Mouse (Mus musculus) thymus, adult 2 months (tissue): Measurements from ENCODE around the gene Acer1. TPM values are rescaled to one million over a fixed set of nuclear protein-coding genes. Genes with fewer than 3 reads are reported as not detected.
A peak's percentile ranks its signal among the peaks of the same experiment; 100 is the strongest.

Experiments
- DNase-seq: peaks from one replicate; pipeline ENCODE4 v3.0.0; 2021
- H3K27ac ChIP-seq: fragments of 200-500 bp; 2 replicates; pipeline ENCODE4 v1.5.1; 2012; ENCODE audit warnings: low read length, control low read depth; ENCODE audit not compliant: control insufficient read depth, insufficient read depth
- H3K27me3 ChIP-seq: fragments of 200-500 bp; 2 replicates; pipeline ENCODE4 v1.6.1; 2012; ENCODE audit warnings: mild to moderate bottlenecking, low read length, moderate library complexity, mixed read lengths; ENCODE audit not compliant: control insufficient read depth, insufficient read depth
- H3K36me3 ChIP-seq: fragments of 200-500 bp; 2 replicates; pipeline ENCODE4 v1.6.1; 2012; ENCODE audit warnings: mild to moderate bottlenecking, low read length, moderate library complexity; ENCODE audit not compliant: control insufficient read depth, insufficient read depth
- H3K4me1 ChIP-seq: fragments of 200-500 bp; replicated peaks from 2 replicates; pipeline ENCODE4 v1.6.1; 2012; ENCODE audit warnings: low read length; ENCODE audit not compliant: control insufficient read depth, insufficient read depth
- H3K4me3 ChIP-seq: fragments of 200-500 bp; 2 replicates; pipeline ENCODE4 v1.5.1; 2012; ENCODE audit warnings: mild to moderate bottlenecking, low read length, control low read depth, moderate library complexity; ENCODE audit not compliant: control insufficient read depth, insufficient read depth
- CTCF ChIP-seq: fragments of 200-500 bp; IDR thresholded peaks from 2 replicates; pipeline ENCODE4 v1.5.1; 2012; ENCODE audit warnings: mild to moderate bottlenecking, control low read depth, low read length, moderate library complexity, borderline replicate concordance; ENCODE audit not compliant: control insufficient read depth, poor library complexity, insufficient read depth; ENCODE audit errors: extremely low read depth
- POLR2A ChIP-seq: fragments of 200-500 bp; IDR thresholded peaks from 2 replicates; pipeline ENCODE4 v1.6.1; 2012; ENCODE audit warnings: mild to moderate bottlenecking, low read length, control low read depth, moderate library complexity; ENCODE audit not compliant: control insufficient read depth, poor library complexity, insufficient read depth; ENCODE audit errors: extremely low read depth
- WGBS: fragments of 180-500 bp; shearing (Covaris S2); methylation state at CpG from one replicate; pipeline ENCODE4 v1.1.7; 2018; 5-methylcytosine and 5-hydroxymethylcytosine counted together
- polyA plus RNA-seq: library from polyadenylated mRNA; depleted of rRNA; stranded (reverse); fragments of >200 nt; gene quantifications from 2 replicates; pipeline ENCODE4 v1.2.3, GENCODE M21; 2012

Gene Acer1
- polyA plus RNA-seq, 1 experiment, result 0.32 TPM

DNA sequence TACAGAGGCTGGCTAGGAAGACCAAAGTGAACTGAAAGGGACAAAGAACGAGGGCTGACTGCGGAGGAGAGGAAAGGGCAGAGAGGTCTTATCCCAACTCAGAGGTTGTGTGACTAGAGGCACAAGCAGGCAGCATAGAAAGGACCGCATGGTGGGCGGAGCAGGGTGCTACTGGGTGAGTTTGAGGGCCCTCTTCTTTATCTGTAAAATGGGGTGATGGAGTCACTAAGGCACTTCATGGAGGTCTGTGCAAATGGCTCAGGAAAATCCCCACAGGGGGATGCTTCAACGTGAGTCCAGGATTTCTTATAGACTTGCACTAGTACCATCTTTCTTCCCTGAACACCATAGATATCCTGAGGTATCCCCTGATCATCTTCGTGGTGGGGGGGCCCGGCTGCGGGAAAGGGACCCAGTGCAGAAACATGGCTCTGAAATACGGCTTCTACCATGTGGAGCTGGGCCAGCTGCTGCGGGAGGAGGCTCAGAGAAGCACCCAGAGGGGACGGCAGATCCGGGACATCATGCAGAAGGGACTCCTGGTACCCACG is 30.4 kb upstream of the Acer1 start:
- Histone ChIP-seq H3K4me3 (no peak overlapping the region), H3K36me3 (peaks cover 6% of the 10 kb centered on the region), H3K27ac (peak overlapping the region; percentile 37), H3K27me3 (no peaks in the 10 kb centered on the region), H3K4me1 (peaks cover 8% of the 10 kb centered on the region)
- TF ChIP-seq POLR2A (no peak), CTCF (no peak)
- WGBS, result 91% methylated on average over 13 of the region's 13 CpGs
- no peak for DNase-seq

DNA sequence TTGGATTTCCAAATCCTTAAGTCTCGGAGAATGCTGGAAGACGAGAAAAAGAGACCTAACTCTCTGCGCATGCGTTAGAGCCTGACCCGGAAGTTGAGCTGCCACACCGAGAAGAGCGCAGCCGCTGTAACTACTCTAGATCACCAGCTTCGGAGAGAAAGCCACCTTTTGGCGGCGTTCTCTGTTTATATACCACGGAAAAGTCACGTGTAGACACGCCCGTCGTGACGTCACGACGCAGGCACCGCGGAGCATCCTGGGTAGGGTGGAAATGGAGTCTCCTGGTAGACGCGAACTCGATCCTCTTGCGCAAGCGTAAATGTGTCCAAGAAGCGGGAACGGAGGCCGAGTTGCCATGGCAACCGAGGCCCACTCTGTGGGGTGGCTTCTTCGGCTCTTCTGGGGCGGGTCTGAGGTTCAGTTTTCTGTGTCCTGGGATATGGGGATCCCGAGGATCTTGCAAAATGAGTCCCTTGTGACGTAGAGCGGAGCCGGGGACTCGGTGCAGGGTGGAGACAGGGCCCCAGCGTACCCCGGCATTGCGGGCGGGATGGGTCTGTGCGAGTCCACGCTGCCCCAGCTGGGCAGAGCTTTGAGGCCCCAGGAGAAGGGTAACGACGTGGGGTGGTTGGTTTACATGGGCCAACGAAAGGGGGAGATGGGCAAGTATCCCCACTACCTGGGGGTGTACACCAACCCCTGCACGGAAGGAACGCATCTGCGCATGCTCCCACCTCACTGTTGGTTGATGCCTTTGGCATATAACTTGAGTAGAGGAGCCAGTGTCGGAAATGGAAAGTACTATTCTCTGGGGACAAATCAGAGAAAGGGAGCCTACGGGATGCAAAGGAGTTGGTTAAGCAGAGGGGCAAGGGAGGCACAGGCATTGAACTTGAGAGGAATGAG is 29.6 kb upstream of the Acer1 start, which contains the start of the genes Gtf2f1 and Gm17949:
TSS of gene Gtf2f1 (minus strand) at position 53 of the 906 bp plus-strand sequence.
TSS of gene Gm17949 (plus strand) at position 234 of the 906 bp plus-strand sequence.
- DNase-seq, result peak; percentile 87
- Histone ChIP-seq H3K36me3 (peaks cover 14% of the 10 kb centered on the region), H3K27me3 (no peaks in the 10 kb centered on the region), H3K4me3 (peak within 1 kb of the TSS; percentile 89), H3K27ac (peak within 1 kb of the TSS; percentile 69), H3K4me1 (peaks cover 8% of the 10 kb centered on the region)
- WGBS, result under 1% methylated on average over 51 of the region's 51 CpGs
- 0 out of 2 replicates have a peak, but pooled peaks have one; percentile 43 for TF ChIP-seq CTCF
- TF ChIP-seq POLR2A, result peak; percentile 98

DNA sequence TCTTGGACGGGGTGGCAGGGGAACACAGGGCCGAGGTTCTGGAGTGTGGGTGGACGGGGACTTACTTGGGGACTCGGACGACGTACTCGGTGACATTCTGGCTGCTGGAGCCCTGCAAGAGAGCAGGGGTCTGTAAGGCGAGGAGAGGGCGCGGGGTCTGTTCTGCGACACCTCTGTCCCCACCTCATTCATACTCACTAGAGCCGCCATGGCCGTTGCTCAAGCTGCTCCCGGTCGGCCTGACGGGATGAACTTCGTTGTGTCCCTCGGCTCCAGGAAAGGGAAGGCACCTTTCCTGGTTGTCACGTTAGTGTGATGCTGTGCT is 28.9 kb upstream of the Acer1 start:
- Histone ChIP-seq H3K27ac (peak overlapping the region; percentile 69; the same call in 1 of the 2 replicates), H3K27me3 (no peaks in the 10 kb centered on the region), H3K4me3 (peak overlapping the region; percentile 89), H3K36me3 (peaks cover 21% of the 10 kb centered on the region), H3K4me1 (peaks cover 8% of the 10 kb centered on the region)
- TF ChIP-seq CTCF (no peak), POLR2A (no peak)
- DNase-seq, result no peak
- WGBS, result under 1% methylated on average over 19 of the region's 19 CpGs

DNA sequence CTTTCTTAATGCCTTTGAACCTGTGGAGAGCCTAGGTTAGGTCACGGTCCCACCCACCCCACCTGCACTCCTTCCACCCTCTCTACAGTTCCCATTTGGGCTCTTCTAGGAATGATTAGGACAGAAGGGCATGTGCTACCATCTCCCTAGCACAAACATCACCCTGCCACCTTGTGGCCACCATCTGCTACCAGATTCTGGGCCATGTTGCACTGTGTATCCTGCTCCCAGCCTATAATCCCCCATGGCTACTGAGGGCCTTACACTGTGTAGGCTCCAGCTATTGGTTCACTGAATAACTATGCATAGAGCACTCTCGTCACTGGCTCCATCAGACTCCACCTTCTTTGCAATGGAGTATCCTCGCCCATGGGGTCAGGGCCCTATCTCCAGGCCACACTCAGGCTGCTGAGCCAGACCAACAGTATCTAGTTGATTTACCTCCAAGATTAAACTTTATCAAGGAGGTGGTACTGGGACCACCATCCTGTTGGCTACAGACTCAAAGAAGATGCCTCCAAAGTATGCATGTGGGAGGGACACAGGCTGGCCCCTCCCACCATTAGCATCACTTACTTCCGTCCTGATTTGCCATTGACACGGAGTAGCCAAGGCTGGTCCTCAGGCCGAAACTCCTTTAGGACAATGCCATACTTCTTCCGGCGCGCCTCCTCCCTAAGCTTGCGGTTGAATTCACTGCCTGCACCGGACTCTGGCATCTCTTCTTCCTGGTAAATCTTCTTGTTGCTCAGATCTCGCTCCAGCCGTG is 25.4 kb upstream of the Acer1 start:
- H3K27ac ChIP-seq, result no peak overlapping the region
- WGBS, result 97% methylated on average over 13 of the region's 13 CpGs
- peaks cover 46% of the 10 kb centered on the region for H3K36me3 ChIP-seq
- TF ChIP-seq CTCF (no peak), POLR2A (no peak)
- H3K4me1 ChIP-seq, result peaks cover 8% of the 10 kb centered on the region
- H3K27me3 ChIP-seq, result no peaks in the 10 kb centered on the region
- H3K4me3 ChIP-seq, result no peak overlapping the region
- no peak for DNase-seq

DNA sequence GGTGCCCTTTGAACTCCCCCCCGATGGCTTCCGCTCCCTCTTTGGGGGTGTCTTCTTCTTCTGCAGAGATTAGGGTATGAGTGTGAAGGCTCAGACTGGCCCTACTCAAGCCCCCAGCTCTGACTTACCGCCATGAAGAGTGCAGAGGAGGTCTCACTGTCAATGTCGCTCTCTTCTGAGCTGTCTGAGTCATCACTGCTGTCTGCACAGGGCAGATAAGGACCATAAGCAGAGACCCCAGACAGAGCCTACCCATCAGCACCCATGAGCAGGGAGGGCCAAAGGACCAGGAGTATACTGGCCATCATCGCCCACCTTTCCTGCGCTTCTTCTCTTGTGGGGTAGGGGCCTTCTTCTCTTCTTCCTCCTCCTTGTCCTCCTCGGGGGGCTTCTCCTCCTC is 22.1 kb upstream of the Acer1 start:
- DNase-seq, result no peak
- Histone ChIP-seq H3K4me3 (no peak overlapping the region), H3K27me3 (no peaks in the 10 kb centered on the region), H3K36me3 (peaks cover 46% of the 10 kb centered on the region), H3K27ac (no peak overlapping the region), H3K4me1 (no peaks in the 10 kb centered on the region)
- 95% methylated on average over 7 of the region's 7 CpGs for WGBS
- no peak for TF ChIP-seq CTCF
- no peak for TF ChIP-seq POLR2A

DNA sequence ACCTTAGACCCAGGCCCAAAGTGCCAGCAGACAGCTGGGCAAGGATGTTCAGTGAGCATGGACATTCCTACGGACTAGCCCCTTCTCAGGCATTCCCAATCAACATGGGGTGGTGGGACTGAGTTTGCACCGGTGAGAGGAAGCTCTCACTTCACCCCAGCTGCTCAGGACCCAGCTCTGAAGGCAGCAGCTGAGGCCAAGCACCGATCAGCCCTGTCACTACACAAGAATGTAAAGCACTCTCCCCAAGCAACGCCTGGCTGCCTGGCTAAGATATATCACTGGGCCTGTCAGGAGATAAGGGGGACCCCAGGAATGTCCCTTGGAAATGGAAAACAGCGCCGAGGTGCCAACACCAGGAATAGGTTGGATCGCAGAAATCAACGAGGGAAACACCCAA is 19.3 kb upstream of the Acer1 start:
- 87% methylated on average over 8 of the region's 8 CpGs for WGBS
- H3K4me1 ChIP-seq, result peaks cover 5% of the 10 kb centered on the region
- H3K4me3 ChIP-seq, result no peak overlapping the region
- no peaks in the 10 kb centered on the region for H3K27me3 ChIP-seq
- no peak for TF ChIP-seq POLR2A
- TF ChIP-seq CTCF, result no peak
- peaks cover 30% of the 10 kb centered on the region for H3K36me3 ChIP-seq
- H3K27ac ChIP-seq, result no peak overlapping the region
- DNase-seq, result no peak
